Mouse (Mus musculus) forebrain, embryonic 14.5 days (tissue): ENCODE results near the gene Klhl24. TPM values are rescaled to one million over a fixed set of nuclear protein-coding genes. Genes with fewer than 3 reads are reported as not detected.

Experiments
- ATAC-seq: fragments of 200-750 bp; cut with Nextera tagmentation; 2 replicates; pipeline ENCODE4 v1.8.0; 2017; ENCODE audit warnings: mild to moderate bottlenecking, moderate library complexity
- DNase-seq: peaks from one replicate; pipeline ENCODE4 v3.0.0-alpha.2; 2015; ENCODE audit warnings: low spot score
- H3K27ac ChIP-seq: fragments of 300-500 bp; sonication (generic); 2 replicates; pipeline ENCODE4 v1.5.1; 2014; ENCODE audit warnings: low read depth, mild to moderate bottlenecking, control low read depth, low read length, moderate library complexity
- H3K27me3 ChIP-seq: fragments of 300-500 bp; sonication (generic); replicated peaks from 2 replicates; pipeline ENCODE4 v1.6.1; 2014; ENCODE audit warnings: low read length, control low read depth, mixed read lengths; ENCODE audit not compliant: control insufficient read depth, insufficient read depth
- H3K36me3 ChIP-seq: fragments of 300-500 bp; sonication (generic); 2 replicates; pipeline ENCODE4 v1.6.1; 2014; ENCODE audit warnings: low read length, control low read depth; ENCODE audit not compliant: control insufficient read depth, insufficient read depth
- H3K4me1 ChIP-seq: fragments of 300-500 bp; sonication (generic); 2 replicates; pipeline ENCODE4 v1.6.1; 2014; ENCODE audit warnings: antibody characterized with exemption, low read length, control low read depth; ENCODE audit not compliant: control insufficient read depth, insufficient read depth
- H3K4me2 ChIP-seq: fragments of 300-500 bp; sonication (generic); 2 replicates; pipeline ENCODE4 v1.6.1; 2014; ENCODE audit warnings: mild to moderate bottlenecking, control low read depth, low read length
- H3K4me3 ChIP-seq: fragments of 300-500 bp; sonication (generic); 2 replicates; pipeline ENCODE4 v1.5.1; 2014; ENCODE audit warnings: low read depth, low read length, control low read depth
- H3K9ac ChIP-seq: fragments of 300-500 bp; sonication (generic); 2 replicates; pipeline ENCODE4 v1.6.1; 2014; ENCODE audit warnings: mild to moderate bottlenecking, low read length, control low read depth, moderate library complexity
- H3K9me3 ChIP-seq: fragments of 300-500 bp; sonication (generic); replicated peaks from 2 replicates; pipeline ENCODE4 v1.6.1; 2016; ENCODE audit warnings: low read length, control low read depth, mixed read lengths; ENCODE audit not compliant: control insufficient read depth
- WGBS: fragments of 180-500 bp; shearing (Covaris S2); extraction: QIAGEN DNeasy Blood & Tissue Kit; methylation state at CpG from one replicate; pipeline ENCODE4 v1.1.7; 2014; 5-methylcytosine and 5-hydroxymethylcytosine counted together
- polyA plus RNA-seq: library from polyadenylated mRNA; unstranded; fragments of >200 nt; fragmentation: Nextera tagmentation; extraction: Ambion mirVana; gene quantifications from 2 replicates; pipeline ENCODE4 v1.2.1, GENCODE M21; 2014

Klhl24 gene
- polyA plus RNA-seq, 1 experiment from 2014 or later = 70.8 TPM

DNA sequence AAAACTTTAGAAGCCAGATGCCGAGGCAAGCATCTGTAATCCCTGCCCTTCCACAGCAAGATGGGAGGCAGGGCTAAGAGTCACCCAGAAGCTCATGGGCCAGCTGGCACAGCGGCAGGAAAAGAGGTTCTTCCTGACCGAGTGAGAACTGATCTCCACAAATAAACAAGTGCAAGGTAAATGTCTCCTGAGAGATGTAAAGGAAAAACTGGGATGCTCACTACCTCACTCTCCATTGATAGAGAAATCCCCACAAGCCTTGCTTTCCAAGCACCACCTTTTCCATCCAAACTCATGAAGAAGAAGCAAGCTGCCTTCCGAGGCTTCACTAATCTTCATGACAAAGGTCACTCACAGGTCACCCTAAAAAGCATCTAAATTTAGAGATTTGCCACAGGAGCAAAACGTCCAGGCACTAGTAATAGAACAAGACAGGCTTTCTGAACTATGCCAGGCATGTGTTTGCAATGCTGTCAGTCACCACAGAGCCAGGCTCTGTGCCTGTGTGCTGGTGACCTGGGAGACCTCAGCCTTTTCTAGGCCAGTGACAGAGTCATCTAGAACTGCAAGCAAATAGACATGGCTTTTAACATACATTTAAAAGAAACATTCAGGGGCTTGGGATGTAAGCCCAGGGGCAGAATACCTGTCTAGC, 6.3 kb upstream of the Klhl24 start:
- 58% methylated on average over 5 of the region's 5 CpGs for WGBS
- ATAC-seq = no peak
- H3K4me3 ChIP-seq = no peak overlapping the region

DNA sequence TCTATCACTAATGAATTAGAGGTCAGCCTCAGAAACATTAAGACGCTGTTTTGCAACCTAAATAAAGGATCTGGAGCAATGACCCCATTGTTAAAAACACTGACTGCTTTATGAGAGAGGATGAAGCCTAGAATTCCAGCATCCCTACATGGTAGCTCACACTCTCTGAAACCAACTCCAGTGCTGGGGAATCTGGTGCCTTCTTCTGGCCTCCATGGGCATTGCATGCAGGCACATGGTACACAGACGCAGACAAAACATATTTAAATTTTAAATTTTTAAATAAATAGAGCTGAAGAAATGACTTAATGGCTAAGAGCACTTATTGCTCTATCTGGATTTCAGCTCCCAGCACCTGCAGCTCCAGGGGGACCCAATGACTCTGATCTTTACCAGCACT, 1.4 kb upstream of the Klhl24 start:
- H3K27me3 ChIP-seq = no peaks in the 10 kb centered on the region
- 85% methylated on average over 2 of the region's 2 CpGs for WGBS
- 0 out of 2 replicates have a peak, but pooled peaks cover 2% of the 10 kb centered on the region for H3K36me3 ChIP-seq
- H3K4me3 ChIP-seq = no peak overlapping the region
- peaks cover 3% of the 10 kb centered on the region; the same call in 1 of the 2 replicates for H3K4me1 ChIP-seq
- no peak overlapping the region for H3K9ac ChIP-seq
- H3K4me2 ChIP-seq = no peak overlapping the region
- no peaks in the 10 kb centered on the region for H3K9me3 ChIP-seq
- ATAC-seq (no peak), DNase-seq (peak; percentile 27)
- no peak overlapping the region for H3K27ac ChIP-seq

More for the DNA sequence above, 6.3 kb upstream of the Klhl24 start:
- no peaks in the 10 kb centered on the region for H3K27me3 ChIP-seq
- H3K4me1 ChIP-seq = no peaks in the 10 kb centered on the region
- no peak overlapping the region for H3K9ac ChIP-seq
- H3K27ac ChIP-seq = no peak overlapping the region
- no peak for DNase-seq
- H3K36me3 ChIP-seq = no peaks in the 10 kb centered on the region
- no peak overlapping the region for H3K4me2 ChIP-seq
- no peaks in the 10 kb centered on the region for H3K9me3 ChIP-seq

DNA sequence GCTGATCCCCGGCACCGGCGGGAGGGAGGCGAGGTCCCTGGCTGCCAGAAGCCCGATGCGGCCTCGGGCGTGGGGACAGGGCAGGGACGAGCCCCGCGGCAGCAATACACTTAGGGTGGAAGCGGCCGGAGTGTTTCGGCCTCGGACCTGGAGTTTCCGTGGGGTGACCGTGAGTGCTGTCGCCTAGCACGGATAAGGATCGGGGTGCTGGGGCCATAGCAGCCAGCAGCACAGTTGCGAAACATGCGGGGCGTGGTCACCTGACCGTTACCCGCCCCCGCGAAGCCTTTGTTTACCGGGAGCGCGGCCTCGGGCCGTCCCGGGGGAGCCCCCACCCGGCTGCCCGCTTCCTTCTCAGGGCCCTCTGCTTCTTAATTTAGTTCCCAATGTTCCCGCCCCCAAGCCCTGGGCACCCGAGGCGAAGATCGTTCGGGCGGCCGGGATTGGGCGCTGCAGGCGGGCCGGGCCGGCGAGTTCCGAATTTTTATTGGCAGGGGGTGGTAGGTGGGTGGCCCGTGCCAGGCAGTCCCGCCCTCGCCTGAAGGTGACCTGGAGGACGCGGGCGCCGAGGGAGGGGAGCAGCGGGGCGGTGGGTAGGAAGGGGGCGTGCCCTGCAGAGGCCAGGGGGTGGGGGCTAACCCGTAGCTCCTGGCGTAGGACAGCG, 501 bp downstream of the Klhl24 start:
- WGBS = under 1% methylated on average over 61 of the region's 61 CpGs
- Histone ChIP-seq H3K9me3 (no peaks in the 10 kb centered on the region; the same call in 1 of the 2 replicates), H3K4me3 (peak overlapping the region; percentile 96), H3K4me2 (peak overlapping the region; percentile 65), H3K9ac (peak overlapping the region; percentile 99), H3K4me1 (peaks cover 3% of the 10 kb centered on the region; the same call in 1 of the 2 replicates), H3K36me3 (peaks cover 7% of the 10 kb centered on the region; the same call in 1 of the 2 replicates), H3K27ac (peak overlapping the region; percentile 99), H3K27me3 (no peaks in the 10 kb centered on the region)
- peak; percentile 89 for DNase-seq
- peak; percentile 86 for ATAC-seq

DNA sequence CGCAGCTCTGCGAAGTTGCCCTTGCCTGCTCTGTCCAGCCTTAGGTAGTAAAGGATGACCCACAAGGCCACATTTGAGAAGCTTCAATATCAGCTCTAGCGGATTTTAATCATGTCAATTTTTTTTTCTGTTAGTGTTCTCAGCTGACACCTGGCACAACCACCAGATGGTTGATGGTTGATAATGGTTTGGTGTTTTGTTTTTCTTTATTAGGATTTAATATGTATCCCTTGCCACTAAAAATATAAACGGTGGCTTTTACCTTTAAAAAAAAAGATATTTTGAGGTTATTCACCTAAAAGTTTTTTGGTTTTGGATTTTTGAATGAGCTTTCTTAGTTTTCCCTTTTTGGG, 1.0 kb downstream of the Klhl24 start:
- peaks cover 3% of the 10 kb centered on the region; the same call in 1 of the 2 replicates for H3K4me1 ChIP-seq
- H3K4me3 ChIP-seq = peak overlapping the region; percentile 96
- no peaks in the 10 kb centered on the region for H3K27me3 ChIP-seq
- DNase-seq = no peak
- H3K4me2 ChIP-seq = peak overlapping the region; percentile 65
- peaks cover 3% of the 10 kb centered on the region for H3K9me3 ChIP-seq
- ATAC-seq = no peak
- WGBS = 6% methylated on average over 4 of the region's 4 CpGs
- peak overlapping the region; percentile 99; the same call in 1 of the 2 replicates for H3K27ac ChIP-seq
- H3K36me3 ChIP-seq = peaks cover 10% of the 10 kb centered on the region
- peak overlapping the region; percentile 99 for H3K9ac ChIP-seq

DNA sequence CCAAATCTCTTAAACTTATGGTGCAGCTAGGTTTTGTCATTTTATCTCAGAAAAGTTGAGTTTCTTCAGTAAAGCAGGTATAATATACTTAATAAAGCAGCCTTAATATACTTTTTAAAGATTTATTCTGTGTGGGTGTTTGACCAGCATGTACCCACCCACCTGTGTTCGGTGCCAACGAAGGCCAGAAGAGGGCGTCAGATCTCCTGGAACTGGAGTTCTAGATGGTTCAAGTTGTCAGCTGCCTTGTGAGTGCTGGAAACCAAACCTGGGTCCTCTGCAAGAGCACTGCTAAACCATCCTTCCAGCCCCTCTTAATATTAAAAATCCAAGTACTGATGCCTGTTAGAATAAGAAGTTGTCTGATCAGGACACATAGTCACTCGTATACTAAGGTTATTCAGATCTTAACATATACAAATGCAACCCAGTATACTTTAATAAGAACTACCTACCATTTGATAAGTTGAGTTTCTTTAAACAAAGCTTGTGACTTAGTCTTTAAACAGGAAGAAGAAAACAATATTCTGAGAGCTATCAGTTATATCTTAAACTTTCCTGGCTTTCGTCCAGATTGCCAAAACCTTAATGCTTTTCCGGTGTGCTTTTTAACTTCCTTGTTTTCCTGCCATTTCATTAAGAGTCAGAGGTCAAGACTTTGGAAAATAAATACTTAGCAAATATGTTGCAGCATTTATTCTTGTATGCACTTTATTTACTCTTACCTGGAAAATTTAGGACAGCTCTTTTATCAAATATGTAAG, 1.7 kb downstream of the Klhl24 start:
- WGBS = 97% methylated on average over 6 of the region's 6 CpGs
- H3K4me3 ChIP-seq = peak overlapping the region; percentile 96
- ATAC-seq = no peak
- H3K27me3 ChIP-seq = no peaks in the 10 kb centered on the region
- no peak overlapping the region for H3K9ac ChIP-seq
- H3K36me3 ChIP-seq = peaks cover 15% of the 10 kb centered on the region
- DNase-seq = no peak
- peaks cover 3% of the 10 kb centered on the region; the same call in 1 of the 2 replicates for H3K4me1 ChIP-seq
- peaks cover 10% of the 10 kb centered on the region for H3K9me3 ChIP-seq
- peak overlapping the region; percentile 65; the same call in 1 of the 2 replicates for H3K4me2 ChIP-seq
- H3K27ac ChIP-seq = no peak overlapping the region

DNA sequence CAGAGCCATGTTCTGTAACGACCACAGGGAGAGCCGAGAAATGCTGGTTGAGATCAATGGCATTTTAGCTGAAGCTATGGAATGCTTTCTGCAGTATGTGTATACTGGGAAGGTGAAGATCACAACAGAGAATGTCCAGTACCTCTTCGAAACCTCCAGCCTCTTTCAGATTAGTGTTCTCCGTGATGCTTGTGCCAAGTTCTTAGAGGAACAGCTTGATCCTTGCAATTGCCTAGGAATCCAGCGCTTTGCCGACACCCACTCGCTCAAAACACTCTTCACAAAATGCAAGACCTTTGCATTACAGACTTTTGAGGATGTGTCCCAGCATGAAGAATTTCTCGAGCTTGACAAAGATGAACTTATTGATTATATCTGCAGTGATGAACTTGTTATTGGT, 9.7 kb downstream of the Klhl24 start:
- peaks cover 69% of the 10 kb centered on the region for H3K36me3 ChIP-seq
- H3K27me3 ChIP-seq = no peaks in the 10 kb centered on the region
- H3K27ac ChIP-seq = no peak overlapping the region
- peaks cover 3% of the 10 kb centered on the region; the same call in 1 of the 2 replicates for H3K4me1 ChIP-seq
- no peak for ATAC-seq
- no peak overlapping the region for H3K4me3 ChIP-seq
- DNase-seq = no peak
- peaks cover 19% of the 10 kb centered on the region for H3K9me3 ChIP-seq
- H3K4me2 ChIP-seq = no peak overlapping the region
- 94% methylated on average over 8 of the region's 8 CpGs for WGBS
- H3K9ac ChIP-seq = no peak overlapping the region

DNA sequence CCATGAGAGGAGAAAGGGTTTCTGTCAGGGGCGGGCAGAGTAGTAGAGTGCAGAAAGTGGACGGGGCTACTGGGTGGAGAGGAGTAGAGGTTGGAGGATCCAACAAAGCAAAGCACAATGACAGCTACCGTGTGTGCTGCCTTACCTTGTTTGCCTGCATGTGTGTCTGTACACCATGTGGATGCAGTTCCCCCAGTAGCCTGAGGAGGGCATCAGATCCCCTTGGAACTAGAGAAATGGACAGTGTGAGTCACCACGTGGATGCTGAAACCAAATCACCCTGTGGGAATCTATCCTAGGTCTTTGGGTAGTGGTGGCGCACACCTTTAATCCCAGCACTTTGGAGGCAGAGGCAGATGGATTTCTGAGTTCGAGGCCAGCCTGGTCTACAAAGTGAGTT, 11.6 kb downstream of the Klhl24 start:
- peaks cover 4% of the 10 kb centered on the region; the same call in 1 of the 2 replicates for H3K4me1 ChIP-seq
- H3K27me3 ChIP-seq = no peaks in the 10 kb centered on the region
- no peak overlapping the region for H3K4me2 ChIP-seq
- H3K27ac ChIP-seq = no peak overlapping the region
- no peak for DNase-seq
- H3K4me3 ChIP-seq = no peak overlapping the region
- H3K9me3 ChIP-seq = peaks cover 10% of the 10 kb centered on the region
- H3K9ac ChIP-seq = no peak overlapping the region
- WGBS = 98% methylated on average over 6 of the region's 6 CpGs
- peaks cover 67% of the 10 kb centered on the region for H3K36me3 ChIP-seq
- no peak for ATAC-seq

DNA sequence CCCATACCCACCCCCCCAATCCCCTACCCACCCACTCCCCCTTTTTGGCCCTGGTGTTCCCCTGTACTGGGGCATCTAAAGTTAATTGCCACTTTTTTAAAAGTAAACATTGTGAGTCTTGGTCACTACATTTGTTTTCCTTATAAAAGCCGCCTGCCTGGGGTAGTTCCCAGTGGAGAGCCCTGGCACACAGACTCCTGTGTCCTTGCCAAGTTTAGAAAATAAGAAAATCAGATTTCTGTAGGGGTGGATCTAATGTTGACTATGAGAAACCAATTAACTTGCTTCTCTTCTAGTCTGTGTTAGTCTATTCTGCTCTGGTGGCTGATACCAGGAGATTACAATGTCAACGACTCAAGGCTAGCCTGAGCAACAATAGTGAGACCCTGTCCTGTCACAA, 15.3 kb downstream of the Klhl24 start:
- no peak overlapping the region for H3K27ac ChIP-seq
- H3K4me1 ChIP-seq = peaks cover 4% of the 10 kb centered on the region; the same call in 1 of the 2 replicates
- no peak overlapping the region for H3K9ac ChIP-seq
- 70% methylated on average over 2 of the region's 2 CpGs for WGBS
- no peak overlapping the region for H3K4me2 ChIP-seq
- H3K4me3 ChIP-seq = no peak overlapping the region
- ATAC-seq = peak; percentile 26; the same call in 1 of the 2 replicates
- peak; percentile 22 for DNase-seq
- peaks cover 4% of the 10 kb centered on the region; the same call in 1 of the 2 replicates for H3K9me3 ChIP-seq
- H3K27me3 ChIP-seq = no peaks in the 10 kb centered on the region
- H3K36me3 ChIP-seq = peaks cover 79% of the 10 kb centered on the region
